Mouse (Mus musculus) CH12.LX (cell line): Measurements from ENCODE around the gene Anapc15-ps. TPM values are rescaled to one million over a fixed set of nuclear protein-coding genes. Genes with fewer than 3 reads are reported as not detected.

Source experiments
- DNase-seq: peaks from one replicate; pipeline ENCODE4 v3.0.0-alpha.2; 2013; ENCODE audit errors: extremely low read depth
- H3K27ac ChIP-seq: 2 replicates; pipeline ENCODE4 v1.5.1; 2012; ENCODE audit warnings: low read depth, mild to moderate bottlenecking, control low read depth, moderate library complexity; ENCODE audit not compliant: insufficient read depth
- H3K27me3 ChIP-seq: replicated peaks from 2 replicates; pipeline ENCODE3; 2012; ENCODE audit warnings: inconsistent platforms
- H3K36me3 ChIP-seq, 2 experiments: replicated peaks in 1 of 2; 2 replicates each; pipeline versions ENCODE3 to v1.6.1; 2012; ENCODE audit warnings: inconsistent platforms in 1 of 2, low read length in 1 of 2, mild to moderate bottlenecking in 1 of 2, mixed read lengths in 1 of 2, moderate library complexity in 1 of 2; ENCODE audit not compliant: control insufficient read depth in 1 of 2, insufficient read depth in 1 of 2
- H3K4me1 ChIP-seq, 2 experiments: 2 replicates each; pipeline ENCODE4 v1.6.1; 2012; ENCODE audit warnings: inconsistent platforms in 1 of 2, moderate library complexity in 1 of 2; ENCODE audit not compliant: insufficient read depth in 2 of 2, control insufficient read depth in 1 of 2
- H3K4me2 ChIP-seq: 2 replicates; pipeline ENCODE4 v1.6.1; 2012; ENCODE audit warnings: low read depth, mild to moderate bottlenecking, control low read depth; ENCODE audit not compliant: poor library complexity, insufficient read depth, severe bottlenecking
- H3K4me3 ChIP-seq, 3 experiments: fragments of 150-350 bp in 1 of 3; sonication (generic) in 1 of 3; replicated peaks in 1 of 3; 2 replicates each; pipeline versions ENCODE3 to v1.5.1; 2011 to 2012; ENCODE audit warnings: low read depth in 2 of 3, low read length in 2 of 3, mild to moderate bottlenecking in 2 of 3, moderate library complexity in 2 of 3, control low read depth in 1 of 3, improper control_type of control experiment in 1 of 3, inconsistent platforms in 1 of 3, mixed read lengths in 1 of 3; ENCODE audit not compliant: poor library complexity in 1 of 3
- H3K79me2 ChIP-seq: replicated peaks from 2 replicates; pipeline ENCODE4 v1.6.1; 2012; ENCODE audit warnings: mild to moderate bottlenecking, moderate library complexity; ENCODE audit not compliant: control insufficient read depth, poor library complexity, insufficient read depth, severe bottlenecking; ENCODE audit errors: extremely low read depth
- H3K9ac ChIP-seq: 2 replicates; pipeline ENCODE4 v1.6.1; 2012; ENCODE audit warnings: low read depth, mild to moderate bottlenecking, control low read depth, moderate library complexity; ENCODE audit not compliant: insufficient read depth
- H3K9me3 ChIP-seq: replicated peaks from 2 replicates; pipeline ENCODE3; 2012; ENCODE audit warnings: low read length, inconsistent platforms, mixed read lengths
- CHD1 ChIP-seq: IDR thresholded peaks from 2 replicates; pipeline ENCODE4 v1.6.1; 2012; ENCODE audit warnings: low read depth, low read length, improper control_type of control experiment, inconsistent platforms
- EP300 ChIP-seq: IDR thresholded peaks from 2 replicates; pipeline ENCODE4 v1.6.1; 2011; ENCODE audit warnings: low read length, improper control_type of control experiment
- ETS1 ChIP-seq: conservative IDR thresholded peaks from 2 replicates; pipeline ENCODE4 v1.6.1; 2012; ENCODE audit warnings: low read depth, mild to moderate bottlenecking, inconsistent platforms, low read length, improper control_type of control experiment, moderate library complexity
- HCFC1 ChIP-seq: IDR thresholded peaks from 2 replicates; pipeline ENCODE4 v1.6.1; 2012; ENCODE audit warnings: low read depth, mild to moderate bottlenecking, inconsistent platforms, low read length, improper control_type of control experiment
- MAFK ChIP-seq: IDR thresholded peaks from 2 replicates; pipeline ENCODE4 v1.6.1; 2011; ENCODE audit warnings: low read length, improper control_type of control experiment; ENCODE audit not compliant: insufficient replicate concordance
- MAX ChIP-seq: IDR thresholded peaks from 2 replicates; pipeline ENCODE4 v1.6.1; 2011; ENCODE audit warnings: low read length, improper control_type of control experiment
- MYC ChIP-seq: IDR thresholded peaks from 2 replicates; pipeline ENCODE4 v1.6.1; 2011; ENCODE audit warnings: low read depth, mild to moderate bottlenecking, improper control_type of control experiment, low read length
- NELFE ChIP-seq: IDR thresholded peaks from 2 replicates; pipeline ENCODE4 v1.6.1; 2011; ENCODE audit warnings: low read depth, low read length, improper control_type of control experiment
- NRF1 ChIP-seq: IDR thresholded peaks from 2 replicates; pipeline ENCODE4 v1.6.1; 2014; ENCODE audit warnings: low read depth, mild to moderate bottlenecking, inconsistent platforms, low read length, improper control_type of control experiment, moderate library complexity
- RCOR1 ChIP-seq: conservative IDR thresholded peaks from 2 replicates; pipeline ENCODE4 v1.6.1; 2012; ENCODE audit warnings: low read depth, mild to moderate bottlenecking, inconsistent platforms, low read length, improper control_type of control experiment
- TBP ChIP-seq: conservative IDR thresholded peaks from 2 replicates; pipeline ENCODE4 v1.6.1; 2011; ENCODE audit warnings: low read depth, low read length, improper control_type of control experiment
- ZC3H11A ChIP-seq: IDR thresholded peaks from 2 replicates; pipeline ENCODE4 v1.6.1; 2012; ENCODE audit warnings: low read depth, mild to moderate bottlenecking, inconsistent platforms, low read length, improper control_type of control experiment
- ZKSCAN1 ChIP-seq: IDR thresholded peaks from 2 replicates; pipeline ENCODE4 v1.6.1; 2012; ENCODE audit warnings: low read depth, inconsistent platforms, low read length, improper control_type of control experiment, borderline replicate concordance
- ZNF384 ChIP-seq: IDR thresholded peaks from 2 replicates; pipeline ENCODE4 v1.6.1; 2012; ENCODE audit warnings: low read depth, low read length, improper control_type of control experiment, inconsistent platforms
- dilution Hi-C: fragments of 300-500 bp; cut with MboI; formaldehyde crosslinking; loops from 2 replicates; pipeline ENCODE4 v1.14.3; 2020; ENCODE audit warnings: low sequenced_read_pairs; ENCODE audit not compliant: extremely low pct_unique_long_range_greater_than_20kb, extremely low pct_ligation_motif_present
- in situ Hi-C: fragments of 300-500 bp; cut with MboI; formaldehyde crosslinking; loops from 3 replicates; pipeline ENCODE4 v1.14.3; 2019; ENCODE audit warnings: low sequenced_read_pairs, low pct_ligation_motif_present, low pct_unique_long_range_greater_than_20kb, mixed read lengths
- polyA plus RNA-seq: library from polyadenylated mRNA; unstranded; fragments of >175 nt; gene quantifications from 2 replicates; pipeline ENCODE4 v1.2.1, GENCODE M21; 2012; ENCODE audit warnings: low read depth; ENCODE audit not compliant: insufficient read length
- total RNA-seq, 2 experiments: library from RNA; depleted of rRNA; stranded (reverse); fragments of 300-350 nt in 1 of 2; fragments of >200 nt in 1 of 2; gene quantifications; 2 replicates each; pipeline ENCODE4 v1.2.3; 2012 to 2014

The Anapc15-ps gene
- total and polyA plus RNA-seq, 3 experiments, result 2.8 TPM; not detected in 2

DNA sequence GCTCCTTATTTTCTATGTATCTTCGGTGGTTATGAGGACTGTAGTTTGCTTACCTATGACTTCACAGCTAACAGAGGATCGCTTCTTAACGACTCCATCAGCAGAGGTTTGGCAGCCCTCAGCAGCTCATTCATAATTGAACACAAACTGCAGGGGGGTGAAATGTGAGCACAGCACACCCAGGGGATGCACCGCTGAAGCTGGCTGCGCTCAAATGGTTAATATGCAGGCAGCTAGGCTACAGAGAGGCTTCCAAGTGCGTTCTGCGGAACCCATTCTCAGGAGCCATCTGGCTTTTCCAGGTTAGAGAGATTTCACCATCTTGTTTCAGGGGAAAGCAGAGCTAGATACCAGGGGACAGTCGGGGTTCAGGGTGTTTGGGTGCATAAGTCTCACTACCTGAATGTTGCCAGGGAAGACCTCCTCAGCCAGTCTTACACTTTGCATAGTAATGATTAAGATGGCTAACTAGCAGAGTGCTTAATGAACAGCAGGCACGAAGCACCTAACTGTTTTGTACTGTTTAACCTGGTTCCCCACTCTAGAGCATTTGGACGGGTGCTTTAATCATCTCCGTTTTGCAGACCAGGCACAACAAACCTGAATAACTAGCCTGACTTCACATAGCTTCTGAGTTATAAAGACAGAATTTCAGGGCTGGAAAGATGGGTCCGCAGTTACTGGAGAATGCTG, 21.5 kb upstream of the Anapc15-ps start:
- DNase-seq, result no peak
- in situ Hi-C loops (no loop called here), dilution Hi-C loops (no loop called here)
- Histone ChIP-seq H3K4me2 (no peak overlapping the region), H3K4me3 (no peak overlapping the region), H3K9ac (no peak overlapping the region), H3K79me2 (no peaks in the 10 kb centered on the region), H3K36me3 (no peaks in the 10 kb centered on the region), H3K27ac (no peak overlapping the region), H3K27me3 (no peaks in the 10 kb centered on the region), H3K4me1 (no peaks in the 10 kb centered on the region), H3K9me3 (no peaks in the 10 kb centered on the region)
- no peak for TF ChIP-seq MAX
- no peak for TF ChIP-seq NRF1
- no peak for TF ChIP-seq ZKSCAN1
- TF ChIP-seq CHD1, result no peak

- no peak for DNase-seq
- no peaks in the 10 kb centered on the region for H3K9me3 ChIP-seq
- peaks cover 0 to 4% of the 10 kb centered on the region in 2 experiments for H3K36me3 ChIP-seq
- H3K27ac ChIP-seq, result no peak overlapping the region
- H3K4me2 ChIP-seq, result no peak overlapping the region
- dilution Hi-C loops, result no loop called here
- in situ Hi-C loops, result no loop called here
- H3K27me3 ChIP-seq, result no peaks in the 10 kb centered on the region
- no peak overlapping the region for H3K4me3 ChIP-seq
- no peak overlapping the region for H3K9ac ChIP-seq
- H3K79me2 ChIP-seq, result no peaks in the 10 kb centered on the region
- TF ChIP-seq TBP (no peak), RCOR1 (no peak), ZKSCAN1 (no peak), HCFC1 (no peak), NRF1 (no peak), ZNF384 (no peak), EP300 (no peak)
- TF ChIP-seq, all 38 proteins: peak for 0
- peaks cover 0 to 3% of the 10 kb centered on the region in 2 experiments; a peak in 1 of 4 replicates for H3K4me1 ChIP-seq
Measured at GRCm38 (mm10) chr10:95691347-95691746, 18.1 kb upstream of the Anapc15-ps start.

DNA sequence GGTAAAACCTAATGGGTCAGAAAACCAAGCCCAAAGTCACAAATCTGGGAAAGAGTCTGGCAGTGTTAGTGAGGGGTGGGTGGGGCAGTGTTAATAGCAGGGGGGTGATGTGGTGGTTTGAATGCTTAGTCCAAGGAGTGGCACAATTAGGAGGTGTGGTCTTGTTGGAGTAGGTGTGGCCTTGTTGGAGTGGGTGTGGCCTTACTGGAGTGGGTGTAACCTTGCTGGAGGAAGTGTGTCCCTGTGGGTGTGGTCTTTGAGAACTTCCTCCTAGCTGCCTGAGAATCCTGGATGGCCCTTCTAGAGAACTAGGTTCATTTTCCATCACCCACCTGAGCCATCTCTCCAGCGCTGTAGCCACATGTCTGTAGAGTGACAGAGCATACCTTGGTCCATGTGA, 16.6 kb upstream of the Anapc15-ps start:
- H3K27ac ChIP-seq, result no peak overlapping the region
- H3K36me3 ChIP-seq, result peaks cover 0 to 4% of the 10 kb centered on the region in 2 experiments
- TF ChIP-seq MAFK (no peak), ETS1 (no peak), EP300 (no peak), ZC3H11A (no peak), NRF1 (no peak), MYC (no peak), NELFE (no peak)
- peak; percentile 30 for DNase-seq
- no peaks in the 10 kb centered on the region for H3K9me3 ChIP-seq
- no peaks in the 10 kb centered on the region for H3K27me3 ChIP-seq
- peaks cover 0 to 3% of the 10 kb centered on the region in 2 experiments; a peak in 1 of 4 replicates for H3K4me1 ChIP-seq
- no peaks in the 10 kb centered on the region for H3K79me2 ChIP-seq
- H3K4me2 ChIP-seq, result no peak overlapping the region
- no peak overlapping the region for H3K4me3 ChIP-seq
- in situ Hi-C loops, result no loop called here
- no peak overlapping the region for H3K9ac ChIP-seq
- dilution Hi-C loops, result no loop called here
